Mouse (Mus musculus) inflammation-experienced regulatory T-cells, adult 6 months (primary cell): Measurements from ENCODE around the gene Rnf25. TPM values are rescaled to one million over a fixed set of nuclear protein-coding genes. Genes with fewer than 3 reads are reported as not detected.

ENCODE experiments used
- polyA plus RNA-seq, 3 experiments: library from polyadenylated mRNA; unstranded; fragments of 100-300 nt; shearing (Covaris generic); gene quantifications; one replicate each; pipeline ENCODE4 v1.2.1; 2017

Rnf25 gene
- polyA plus RNA-seq, 3 experiments from 2014 or later, result 19.2 to 25.0 (median 22.0) TPM

Other genes starting within 250 kb of the Rnf25 start
- not detected for gene Catip, start 239.3 kb downstream of the Rnf25 start, polyA plus RNA-seq
- gene Slc11a1, start 226.2 kb downstream of the Rnf25 start, polyA plus RNA-seq, result 1 to 10 TPM in 2 of 3 experiments, under 1 TPM in 1; 0.97 to 1.7 (median 1.3) TPM
- 10 to 100 TPM; 28.8 to 39.0 (median 36.1) TPM for gene Ctdsp1, start 209.9 kb downstream of the Rnf25 start, polyA plus RNA-seq
- gene Vil1, start 192.0 kb downstream of the Rnf25 start, polyA plus RNA-seq, result under 1 TPM in 2 of 3 experiments, not detected in 1; 0.26 to 0.41 TPM
- 10 to 100 TPM; 39.4 to 72.2 (median 52.6) TPM for gene Cnot9, start 95.3 kb downstream of the Rnf25 start, polyA plus RNA-seq
- 1 to 10 TPM; 1.1 to 5.6 (median 2.5) TPM for gene Plcd4, start 58.5 kb downstream of the Rnf25 start, polyA plus RNA-seq
- gene Usp37, start 57.1 kb downstream of the Rnf25 start, polyA plus RNA-seq, result 10 to 100 TPM; 29.2 to 30.1 (median 29.4) TPM
- gene Zfp142, start 13.2 kb downstream of the Rnf25 start, polyA plus RNA-seq, result 10 to 100 TPM in 2 of 3 experiments, 1 to 10 TPM in 1; 8.3 to 20.9 (median 11.0) TPM
- 10 to 100 TPM; 11.1 to 16.0 (median 15.5) TPM for gene Bcs1l, start 13.1 kb downstream of the Rnf25 start, polyA plus RNA-seq
- gene Stk36, start within 50 bp of the Rnf25 start, polyA plus RNA-seq, result not detected
- gene Ttll4, start 60.3 kb upstream of the Rnf25 start, polyA plus RNA-seq, result 10 to 100 TPM in 2 of 3 experiments, 1 to 10 TPM in 1; 8.1 to 15.9 (median 14.8) TPM
- gene Cyp27a1, start 112.2 kb upstream of the Rnf25 start, polyA plus RNA-seq, result 1 to 10 TPM in 1 of 3 experiments, not detected in 2; 1.4 TPM
- not detected for gene Prkag3, start 147.8 kb upstream of the Rnf25 start, polyA plus RNA-seq
- not detected for gene Wnt6, start 170.5 kb upstream of the Rnf25 start, polyA plus RNA-seq
- gene Wnt10a, start 190.1 kb upstream of the Rnf25 start, polyA plus RNA-seq, result under 1 TPM in 1 of 3 experiments, not detected in 2; 0.19 TPM